Mouse (Mus musculus) cerebellum, adult 2 months (tissue): ENCODE data around the gene Hopx.

Experiments
- CTCF ChIP-seq: fragments of 200-500 bp; IDR thresholded peaks from 2 replicates; pipeline ENCODE4 v1.5.1; 2011; ENCODE audit warnings: low read depth, mild to moderate bottlenecking, control low read depth, low read length, moderate library complexity, borderline replicate concordance; ENCODE audit not compliant: insufficient read depth
- POLR2A ChIP-seq: fragments of 200-500 bp; IDR thresholded peaks from 2 replicates; pipeline ENCODE4 v1.6.1; 2011; ENCODE audit warnings: low read length, control low read depth, borderline replicate concordance; ENCODE audit not compliant: insufficient read depth

DNA sequence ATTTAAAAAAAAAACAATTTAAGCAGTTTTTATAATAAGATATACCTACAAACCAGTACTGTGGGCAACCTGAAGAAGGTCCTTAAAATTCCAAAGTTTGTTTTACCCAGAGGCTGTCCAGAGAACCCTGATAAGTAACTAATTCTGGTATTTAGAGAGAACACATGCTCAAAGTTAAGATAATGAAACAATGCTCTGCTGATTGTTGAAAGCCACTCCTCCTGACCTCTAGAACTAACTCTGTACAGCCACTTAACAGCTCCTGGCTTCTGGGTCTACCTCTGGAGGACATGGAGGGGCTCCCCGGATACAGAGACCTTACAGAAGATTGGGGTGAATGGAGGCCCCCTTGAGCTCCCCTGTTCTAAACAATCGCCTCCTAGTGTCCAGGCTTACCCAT, 15.0 kb upstream of the Hopx start:
- TF ChIP-seq CTCF (no peak), POLR2A (no peak)
